Mouse (Mus musculus): ENCODE measurements around the gene Gstm4. TPM values are rescaled to one million over a fixed set of nuclear protein-coding genes. Genes with fewer than 3 reads are reported as not detected.

The Gstm4 gene
- 1 to 10 TPM; 4.4 to 5.2 TPM for total RNA-seq (2023)

DNA sequence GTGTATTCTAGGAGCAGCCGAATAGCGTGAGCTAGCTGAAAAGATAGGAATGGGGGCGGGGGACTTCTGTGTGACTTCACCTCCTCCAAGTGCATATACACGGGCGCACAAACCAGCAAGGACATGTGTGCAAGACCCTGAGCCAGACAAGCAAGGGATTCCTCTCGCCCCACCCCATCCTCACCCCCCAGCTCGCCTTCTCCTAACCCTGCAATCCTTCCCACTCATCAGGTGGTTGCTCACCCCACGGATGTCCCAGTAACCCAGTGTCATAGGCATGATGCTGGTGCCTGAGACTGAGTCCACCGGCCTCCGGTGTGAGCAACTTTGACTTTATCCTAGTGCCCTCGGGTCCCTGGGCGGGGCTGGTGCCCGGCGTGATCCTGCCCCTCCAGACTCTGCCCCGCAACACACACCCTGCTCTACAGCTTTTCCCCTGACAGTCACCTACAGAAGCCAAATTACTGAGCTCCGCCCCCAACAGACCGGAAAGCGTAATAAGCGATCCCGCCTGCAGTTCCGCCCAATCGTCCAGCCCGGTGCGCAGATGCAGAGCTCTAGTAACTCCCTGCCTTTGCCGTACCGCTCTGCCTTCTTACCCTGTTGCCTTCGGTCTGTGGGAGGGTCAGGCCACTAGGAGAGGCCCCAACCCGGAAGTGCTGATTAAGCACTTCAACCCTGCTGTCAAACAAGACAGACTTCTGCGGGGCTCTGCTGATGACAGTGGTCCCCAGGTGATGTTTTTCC lies at the start of gene Gstm4:
Gstm4 (minus strand) TSS at position 501 of the 747 bp plus-strand sequence.

GRCm38 (mm10) chr3:108092536-108093115 lies 47.9 kb upstream of the Gstm4 start, which contains the start of gene Gnat2:
Gene Gnat2 (plus strand): TSS chr3:108092789.

DNA sequence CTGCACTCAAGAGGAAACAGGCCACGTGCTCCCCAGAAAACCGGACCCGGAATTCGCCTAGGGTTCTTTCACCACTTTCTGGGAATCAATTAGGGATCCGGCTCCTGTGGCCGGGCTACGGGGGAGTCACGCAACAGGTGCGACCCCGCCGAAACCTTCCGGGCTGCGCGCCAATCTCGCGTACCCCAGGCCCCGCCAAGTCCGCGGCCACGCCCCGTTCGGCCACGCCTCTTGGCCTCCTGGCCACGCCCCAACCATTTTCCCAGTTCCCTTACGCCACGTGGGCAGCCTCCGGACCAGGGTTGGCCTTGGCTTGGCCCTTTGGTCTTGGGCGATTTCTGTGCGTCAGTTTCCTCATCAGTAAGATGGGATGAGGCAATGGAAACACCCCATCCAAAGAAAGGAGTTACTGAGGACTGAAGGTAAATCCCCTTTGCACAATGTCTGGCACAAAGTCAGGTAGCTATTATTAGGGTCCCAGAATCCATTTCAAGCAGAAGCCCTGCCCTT lies 41.8 kb upstream of the Gstm4 start, which contains the start of gene Ampd2:
Ampd2 (minus strand) TSS at position 182 of the 510 bp plus-strand sequence.

GRCm38 (mm10) chr3:108017473-108018189 lies 27.1 kb downstream of the Gstm4 start, which contains the start of gene Gstm1:
Gene Gstm1 (minus strand): TSS chr3:108017973.

Other genes with a start within 250 kb of the Gstm4 start
- not detected for gene Eps8l3, start 167.7 kb downstream of the Gstm4 start, total RNA-seq (2023)
- 10 to 100 TPM in 1 of 2 experiments, 1 to 10 TPM in 1; 7.3 to 11.6 TPM for gene Gstm5, start 149.1 kb downstream of the Gstm4 start, total RNA-seq (2023)
- gene Gstm7, start 113.1 kb downstream of the Gstm4 start, total RNA-seq (2023), result 1 to 10 TPM; 1.3 to 1.7 TPM
- not detected for gene Gstm6, start 101.1 kb downstream of the Gstm4 start, total RNA-seq (2023)
- not detected for gene Gstm3, start 75.6 kb downstream of the Gstm4 start, total RNA-seq (2023)
- gene Gstm2, start 58.4 kb downstream of the Gstm4 start, total RNA-seq (2023), result under 1 TPM in 1 of 2 experiments, not detected in 1; 0.57 TPM
- gene Gstm1, start 26.9 kb downstream of the Gstm4 start, total RNA-seq (2023), result 100 to 1,000 TPM; 120 to 123 TPM
- gene Ampd2, start 41.8 kb upstream of the Gstm4 start, total RNA-seq (2023), result 10 to 100 TPM; 52.3 to 63.7 TPM
- gene Gnat2, start 47.9 kb upstream of the Gstm4 start, total RNA-seq (2023), result under 1 TPM in 1 of 2 experiments, not detected in 1; 0.50 TPM
- 100 to 1,000 TPM; 103 to 111 TPM for gene Gnai3, start 101.3 kb upstream of the Gstm4 start, total RNA-seq (2023)
- gene Gpr61, start 110.0 kb upstream of the Gstm4 start, total RNA-seq (2023), result not detected
- 1 to 10 TPM in 1 of 2 experiments, under 1 TPM in 1; 0.88 to 1.2 TPM for gene Amigo1, start 141.4 kb upstream of the Gstm4 start, total RNA-seq (2023)
- gene Cyb561d1, start 156.3 kb upstream of the Gstm4 start, total RNA-seq (2023), result 10 to 100 TPM; 22.3 to 26.6 TPM
- 1 to 10 TPM; 8.2 to 9.6 TPM for gene Atxn7l2, start 166.0 kb upstream of the Gstm4 start, total RNA-seq (2023)
- not detected for gene Sypl2, start 181.8 kb upstream of the Gstm4 start, total RNA-seq (2023)
- 10 to 100 TPM; 35.3 to 40.1 TPM for gene Psma5, start 212.0 kb upstream of the Gstm4 start, total RNA-seq (2023)
- 100 to 1,000 TPM; 147 to 157 TPM for gene Sort1, start 239.2 kb upstream of the Gstm4 start, total RNA-seq (2023)

Measured in neutrophil, adult 83 days (primary cell).